In the genomic region with DNA sequence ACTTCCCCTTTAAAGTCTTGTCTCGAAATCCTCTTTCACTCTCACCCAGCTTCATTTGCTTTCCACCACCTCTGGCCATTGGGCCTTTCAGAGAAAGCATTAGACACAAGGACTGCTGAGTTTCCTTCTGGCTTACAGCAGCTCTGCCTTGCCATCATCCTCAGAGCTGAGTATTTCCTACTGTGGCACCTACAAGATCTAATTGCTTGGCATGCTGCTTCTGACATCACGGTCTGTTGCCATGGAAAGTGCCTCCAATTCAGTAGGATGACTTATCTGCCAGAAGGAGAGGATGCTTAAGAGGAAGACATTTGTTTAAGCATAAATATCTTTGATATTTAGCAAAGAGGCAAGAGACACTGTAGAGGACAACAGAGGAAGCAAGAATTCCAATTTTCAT, we compare ENCODE assay signal across 20 mouse cellular contexts.
DNase-seq lines count a peak whose midpoint lies in the region; ATAC-seq and TF ChIP-seq lines count a peak whose summit lies in the region.
"Had no signal": no experiment of that assay in that cellular context is flagged by ENCODE, and none has a peak within 500 bp of the region (broad histone marks: within the 10 kb centered on the region; RNA-seq: fewer than 3 reads in every experiment).

No protein-coding gene starts in this region.

- H3K36me3 ChIP-seq in forebrain, embryonic 15.5 days = no peaks in the 10 kb centered on the region
- no peaks in the 10 kb centered on the region for H3K36me3 ChIP-seq in forebrain, embryonic 12.5 days (replicated peaks)
- H3K36me3 ChIP-seq: heart, embryonic 10.5 days; hindbrain, embryonic 13.5 days; kidney, embryonic 15.5 days; limb, embryonic 13.5 days; liver, embryonic 15.5 days; midbrain, embryonic 15.5 days had no signal

- no peaks in the 10 kb centered on the region for H3K27me3 ChIP-seq in forebrain, embryonic 15.5 days
- H3K27me3 ChIP-seq in forebrain, embryonic 12.5 days = no peaks in the 10 kb centered on the region
- H3K27me3 ChIP-seq: hindbrain, embryonic 13.5 days; kidney, embryonic 15.5 days; limb, embryonic 13.5 days; liver, embryonic 15.5 days; midbrain, embryonic 15.5 days had no signal

- no peak for TF ChIP-seq POLR2A in cortical plate, adult 2 months (IDR thresholded peaks at IDR 0.05; ENCODE audit: extremely low read depth, insufficient read depth, low read length)

- no peak for ATAC-seq in forebrain, embryonic 15.5 days (replicated peaks)
- ATAC-seq in forebrain, embryonic 12.5 days (ENCODE audit: low FRiP score) = no peak
- ATAC-seq: intestine, embryonic 16.5 days; lung, postnatal 0 days; midbrain, embryonic 15.5 days had no signal

- H3K27ac ChIP-seq in forebrain, embryonic 15.5 days (replicated peaks) = 0 out of 2 replicates have a peak overlapping the region, but pooled peaks have one; percentile 17
- H3K27ac ChIP-seq in forebrain, embryonic 12.5 days = no peak overlapping the region
- H3K27ac ChIP-seq in cortical plate, adult 2 months (ENCODE audit: insufficient read depth, low read length) = peak overlapping the region; percentile 48; the same call in 1 of the 2 replicates
- H3K27ac ChIP-seq: heart, embryonic 10.5 days; hindbrain, embryonic 13.5 days; kidney, embryonic 15.5 days; limb, embryonic 13.5 days; liver, embryonic 15.5 days; midbrain, embryonic 15.5 days had no signal

- H3K9ac ChIP-seq in forebrain, embryonic 15.5 days (replicated peaks) = no peak overlapping the region
- H3K9ac ChIP-seq in forebrain, embryonic 12.5 days = no peak overlapping the region
- H3K9ac ChIP-seq: hindbrain, embryonic 13.5 days; kidney, embryonic 15.5 days; limb, embryonic 13.5 days; liver, embryonic 15.5 days; midbrain, embryonic 15.5 days had no signal

- no peak overlapping the region for H3K4me2 ChIP-seq in forebrain, embryonic 15.5 days (replicated peaks)
- H3K4me2 ChIP-seq in forebrain, embryonic 12.5 days = no peak overlapping the region
- H3K4me2 ChIP-seq: hindbrain, embryonic 13.5 days; kidney, embryonic 15.5 days; limb, embryonic 13.5 days; liver, embryonic 15.5 days; midbrain, embryonic 15.5 days had no signal

- H3K4me3 ChIP-seq in forebrain, embryonic 15.5 days = no peak overlapping the region
- H3K4me3 ChIP-seq in forebrain, embryonic 12.5 days (replicated peaks) = no peak overlapping the region
- no peak overlapping the region for H3K4me3 ChIP-seq in cortical plate, adult 2 months (ENCODE audit: insufficient read depth, low read length)
- H3K4me3 ChIP-seq: heart, embryonic 10.5 days; hindbrain, embryonic 13.5 days; kidney, embryonic 15.5 days; limb, embryonic 13.5 days; liver, embryonic 15.5 days; midbrain, embryonic 15.5 days had no signal

- no peaks in the 10 kb centered on the region for H3K9me3 ChIP-seq in forebrain, embryonic 15.5 days
- H3K9me3 ChIP-seq in forebrain, embryonic 12.5 days = no peaks in the 10 kb centered on the region
- H3K9me3 ChIP-seq: heart, embryonic 10.5 days; hindbrain, embryonic 13.5 days; kidney, embryonic 15.5 days; limb, embryonic 13.5 days; liver, embryonic 15.5 days; midbrain, embryonic 15.5 days had no signal

- TF ChIP-seq CTCF in cortical plate, adult 2 months (IDR thresholded peaks at IDR 0.05; ENCODE audit: extremely low read depth, insufficient read depth, low read length) = no peak

- DNase-seq in left cerebral cortex, adult 18-20 months (ENCODE audit: low spot score in 2 of 2) = peak; percentile 11 to 39
- DNase-seq in left cerebral cortex, adult 11 months (ENCODE audit: low spot score) = no peak
- peak; percentile 31 for DNase-seq in right cerebral cortex, postnatal 25 days
- no peak for DNase-seq in B cell, adult 2 months
- DNase-seq in urinary bladder, postnatal 10 days (ENCODE audit: low spot score) = no peak
- DNase-seq: adrenal gland, postnatal 10 days; cerebellum, adult 9-11 months; heart, postnatal 10 days; thymus, postnatal 36 days had no signal

- 67% methylated on average over 2 of the region's 2 CpGs for WGBS in forebrain, embryonic 15.5 days
- 69% methylated on average over 2 of the region's 2 CpGs for WGBS in forebrain, embryonic 12.5 days

- H3K4me1 ChIP-seq in forebrain, embryonic 15.5 days = no peaks in the 10 kb centered on the region
- H3K4me1 ChIP-seq in forebrain, embryonic 12.5 days = no peaks in the 10 kb centered on the region
- peaks cover 3% of the 10 kb centered on the region for H3K4me1 ChIP-seq in cortical plate, adult 2 months (ENCODE audit: control insufficient read depth, insufficient read depth, low read length)
- H3K4me1 ChIP-seq: heart, embryonic 10.5 days; hindbrain, embryonic 13.5 days; kidney, embryonic 15.5 days; liver, embryonic 15.5 days; midbrain, embryonic 15.5 days had no signal

Comparison
In these comparisons a context has a peak if more than half of its experiments do, and no peak if none do; other contexts are left out.
1. DNase-seq: peak in left cerebral cortex, adult 18-20 months (2 of 2) and right cerebral cortex, postnatal 25 days (single experiment); none in left cerebral cortex, adult 11 months (single experiment), B cell, adult 2 months (0 of 2) and urinary bladder, postnatal 10 days (single experiment).